Comparison of ENCODE assay signal across 25 mouse cellular contexts in the genomic region with DNA sequence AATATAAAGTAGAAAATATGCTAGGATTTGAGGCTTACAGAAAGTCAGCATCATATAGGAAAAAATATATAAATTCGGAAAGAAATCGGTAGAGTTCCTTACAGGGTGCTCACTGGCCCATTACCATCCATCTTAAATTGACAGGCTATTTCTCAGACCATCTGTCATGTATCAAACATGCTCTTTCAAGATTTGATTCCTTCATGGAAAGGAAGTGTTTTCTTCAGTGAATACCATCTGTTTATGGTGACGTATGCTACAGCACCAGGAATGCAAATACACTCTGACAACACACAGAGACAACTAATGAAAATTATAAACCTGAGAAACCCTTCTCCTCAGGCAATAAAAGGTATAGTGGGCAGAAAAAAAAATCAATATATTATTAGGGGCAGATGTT.
DNase-seq lines count a peak whose midpoint lies in the region; ATAC-seq and TF ChIP-seq lines count a peak whose summit lies in the region.
"Had no signal": no experiment of that assay in that cellular context is flagged by ENCODE, and none has a peak within 500 bp of the region (broad histone marks: within the 10 kb centered on the region; RNA-seq: fewer than 3 reads in every experiment).

No protein-coding gene starts in this region.

- H3K4me2 ChIP-seq in forebrain, embryonic 13.5 days, result no peak overlapping the region
- no peak overlapping the region for H3K4me2 ChIP-seq in forebrain, embryonic 12.5 days
- H3K4me2 ChIP-seq in forebrain, embryonic 15.5 days (replicated peaks), result no peak overlapping the region
- H3K4me2 ChIP-seq in forebrain, embryonic 11.5 days (ENCODE audit: low read depth, low read length, severe bottlenecking), result no peak overlapping the region
- no peak overlapping the region for H3K4me2 ChIP-seq in forebrain, postnatal 0 days (ENCODE audit: low read depth)
- H3K4me2 ChIP-seq in hindbrain, postnatal 0 days (ENCODE audit: low read depth, low read length), result no peak overlapping the region
- H3K4me2 ChIP-seq: embryonic facial prominence, embryonic 13.5 days; embryonic facial prominence, embryonic 15.5 days had no signal

- WGBS in forebrain, embryonic 13.5 days, result 72% methylated on average over 3 of the region's 3 CpGs
- WGBS in forebrain, embryonic 12.5 days, result 90% methylated on average over 3 of the region's 3 CpGs
- 70% methylated on average over 3 of the region's 3 CpGs for WGBS in forebrain, embryonic 15.5 days
- 88% methylated on average over 3 of the region's 3 CpGs for WGBS in forebrain, embryonic 11.5 days
- 62% methylated on average over 3 of the region's 3 CpGs for WGBS in forebrain, postnatal 0 days
- 70% methylated on average over 3 of the region's 3 CpGs for WGBS in hindbrain, postnatal 0 days

- H3K9ac ChIP-seq in forebrain, embryonic 13.5 days, result no peak overlapping the region
- H3K9ac ChIP-seq in forebrain, embryonic 12.5 days, result no peak overlapping the region
- no peak overlapping the region for H3K9ac ChIP-seq in forebrain, embryonic 15.5 days (replicated peaks)
- H3K9ac ChIP-seq in forebrain, embryonic 11.5 days (ENCODE audit: low read length), result no peak overlapping the region
- no peak overlapping the region for H3K9ac ChIP-seq in forebrain, postnatal 0 days
- H3K9ac ChIP-seq in hindbrain, postnatal 0 days (replicated peaks; ENCODE audit: low read length), result no peak overlapping the region
- H3K9ac ChIP-seq: embryonic facial prominence, embryonic 13.5 days; embryonic facial prominence, embryonic 15.5 days had no signal

- peak; percentile 88 for ATAC-seq in forebrain, embryonic 13.5 days
- no peak for ATAC-seq in forebrain, embryonic 12.5 days (ENCODE audit: low FRiP score)
- peak; percentile 84 for ATAC-seq in forebrain, embryonic 15.5 days (replicated peaks)
- no peak for ATAC-seq in forebrain, embryonic 11.5 days (replicated peaks; ENCODE audit: low FRiP score)
- peak; percentile 78 for ATAC-seq in forebrain, postnatal 0 days
- no peak for ATAC-seq in hindbrain, postnatal 0 days
- ATAC-seq: activated CD4-positive, CD25-positive, alpha-beta regulatory T cell, adult 4 months; CD4-positive, CD25-positive, alpha-beta regulatory T cell, adult 4 months; Patski had no signal

- 0 out of 2 replicates have a peak, but pooled peaks cover 4% of the 10 kb centered on the region for H3K4me1 ChIP-seq in forebrain, embryonic 13.5 days
- no peaks in the 10 kb centered on the region for H3K4me1 ChIP-seq in forebrain, embryonic 12.5 days
- H3K4me1 ChIP-seq in forebrain, embryonic 15.5 days, result peaks cover 3% of the 10 kb centered on the region; the same call in 1 of the 2 replicates
- no peaks in the 10 kb centered on the region for H3K4me1 ChIP-seq in forebrain, embryonic 11.5 days (replicated peaks; ENCODE audit: control insufficient read depth, insufficient read depth, low read length)
- H3K4me1 ChIP-seq in forebrain, postnatal 0 days (ENCODE audit: insufficient read depth), result no peaks in the 10 kb centered on the region
- H3K4me1 ChIP-seq in hindbrain, postnatal 0 days (ENCODE audit: insufficient read depth, low read length), result no peaks in the 10 kb centered on the region
- H3K4me1 ChIP-seq: embryonic facial prominence, embryonic 13.5 days; embryonic facial prominence, embryonic 15.5 days had no signal

- no peak for DNase-seq in forebrain, embryonic 11.5 days (ENCODE audit: low spot score)
- no peak for DNase-seq in forebrain, postnatal 0 days
- DNase-seq in hindbrain, postnatal 0 days (ENCODE audit: low spot score), result no peak
- DNase-seq: adrenal gland, adult 8-10 months; adrenal gland, postnatal 14 days; adrenal gland, postnatal 36 days; B cell, adult 2 months; cerebellum, adult 11 months; cerebellum, adult 18-20 months; cerebellum, adult 8-10 months; cerebellum, adult 9-11 months; cerebellum, postnatal 14 days; cerebellum, postnatal 36 days; embryo, embryonic 11 days had no signal

- H3K27me3 ChIP-seq in forebrain, embryonic 13.5 days, result no peaks in the 10 kb centered on the region
- H3K27me3 ChIP-seq in forebrain, embryonic 12.5 days, result no peaks in the 10 kb centered on the region
- H3K27me3 ChIP-seq in forebrain, embryonic 15.5 days, result no peaks in the 10 kb centered on the region
- no peaks in the 10 kb centered on the region for H3K27me3 ChIP-seq in forebrain, embryonic 11.5 days (ENCODE audit: control insufficient read depth, insufficient read depth, low read length)
- no peaks in the 10 kb centered on the region for H3K27me3 ChIP-seq in forebrain, postnatal 0 days (ENCODE audit: insufficient read depth, low read length)
- no peaks in the 10 kb centered on the region for H3K27me3 ChIP-seq in hindbrain, postnatal 0 days (ENCODE audit: insufficient read depth, low read length)
- H3K27me3 ChIP-seq: CH12.LX; embryonic facial prominence, embryonic 13.5 days; embryonic facial prominence, embryonic 15.5 days; Patski had no signal

- TF ChIP-seq CTCF in forebrain, postnatal 0 days (IDR thresholded peaks at IDR 0.05; ENCODE audit: low read depth), result no peak
- TF ChIP-seq CTCF in hindbrain, postnatal 0 days (IDR thresholded peaks at IDR 0.05; ENCODE audit: low read depth), result no peak

- no peak overlapping the region for H3K4me3 ChIP-seq in forebrain, embryonic 13.5 days
- H3K4me3 ChIP-seq in forebrain, embryonic 12.5 days (replicated peaks), result no peak overlapping the region
- no peak overlapping the region for H3K4me3 ChIP-seq in forebrain, embryonic 15.5 days
- no peak overlapping the region for H3K4me3 ChIP-seq in forebrain, embryonic 11.5 days (ENCODE audit: low read depth, low read length)
- H3K4me3 ChIP-seq in forebrain, postnatal 0 days (ENCODE audit: low read depth, low read length), result no peak overlapping the region
- H3K4me3 ChIP-seq in hindbrain, postnatal 0 days (ENCODE audit: low read length), result no peak overlapping the region
- H3K4me3 ChIP-seq: embryonic facial prominence, embryonic 13.5 days; embryonic facial prominence, embryonic 15.5 days; erythroblast, embryonic 14.5 days had no signal

- H3K9me3 ChIP-seq in forebrain, embryonic 13.5 days (replicated peaks), result no peaks in the 10 kb centered on the region
- H3K9me3 ChIP-seq in forebrain, embryonic 12.5 days, result no peaks in the 10 kb centered on the region
- no peaks in the 10 kb centered on the region for H3K9me3 ChIP-seq in forebrain, embryonic 15.5 days
- H3K9me3 ChIP-seq in forebrain, embryonic 11.5 days (ENCODE audit: control insufficient read depth, low read length), result no peaks in the 10 kb centered on the region
- H3K9me3 ChIP-seq in forebrain, postnatal 0 days (ENCODE audit: low read length), result no peaks in the 10 kb centered on the region
- H3K9me3 ChIP-seq in hindbrain, postnatal 0 days (ENCODE audit: low read length), result no peaks in the 10 kb centered on the region
- H3K9me3 ChIP-seq: embryonic facial prominence, embryonic 13.5 days; embryonic facial prominence, embryonic 15.5 days had no signal

- H3K36me3 ChIP-seq in forebrain, embryonic 13.5 days (ENCODE audit: poor library complexity, severe bottlenecking), result no peaks in the 10 kb centered on the region
- H3K36me3 ChIP-seq in forebrain, embryonic 12.5 days (replicated peaks), result no peaks in the 10 kb centered on the region
- H3K36me3 ChIP-seq in forebrain, embryonic 15.5 days, result no peaks in the 10 kb centered on the region
- no peaks in the 10 kb centered on the region for H3K36me3 ChIP-seq in forebrain, embryonic 11.5 days (ENCODE audit: control insufficient read depth, insufficient read depth, low read length)
- no peaks in the 10 kb centered on the region for H3K36me3 ChIP-seq in forebrain, postnatal 0 days (ENCODE audit: insufficient read depth)
- H3K36me3 ChIP-seq in hindbrain, postnatal 0 days (ENCODE audit: insufficient read depth, low read length), result no peaks in the 10 kb centered on the region
- H3K36me3 ChIP-seq: embryonic facial prominence, embryonic 13.5 days; embryonic facial prominence, embryonic 15.5 days; G1E had no signal

- peak overlapping the region; percentile 20; the same call in 1 of the 2 replicates for H3K27ac ChIP-seq in forebrain, embryonic 13.5 days
- H3K27ac ChIP-seq in forebrain, embryonic 12.5 days, result no peak overlapping the region
- peak overlapping the region; percentile 66 for H3K27ac ChIP-seq in forebrain, embryonic 15.5 days (replicated peaks)
- no peak overlapping the region for H3K27ac ChIP-seq in forebrain, embryonic 11.5 days (ENCODE audit: low read depth, low read length)
- H3K27ac ChIP-seq in forebrain, postnatal 0 days (ENCODE audit: low read depth, low read length), result no peak overlapping the region
- H3K27ac ChIP-seq in hindbrain, postnatal 0 days, result no peak overlapping the region
- H3K27ac ChIP-seq: embryonic facial prominence, embryonic 13.5 days; embryonic facial prominence, embryonic 15.5 days had no signal

Comparison
In these comparisons a context has a peak if more than half of its experiments do, and no peak if none do; other contexts are left out.
1. ATAC-seq: peak in forebrain, embryonic 13.5 days (single experiment), forebrain, embryonic 15.5 days (single experiment) and forebrain, postnatal 0 days (single experiment); none in forebrain, embryonic 12.5 days (single experiment), forebrain, embryonic 11.5 days (single experiment) and hindbrain, postnatal 0 days (single experiment).
2. H3K27ac ChIP-seq: peak in forebrain, embryonic 13.5 days (single experiment) and forebrain, embryonic 15.5 days (single experiment); none in forebrain, embryonic 12.5 days (single experiment), forebrain, embryonic 11.5 days (single experiment), forebrain, postnatal 0 days (single experiment) and hindbrain, postnatal 0 days (single experiment).